Mouse (Mus musculus): ENCODE measurements around the gene Otulin.

Otulin gene

GRCm38 (mm10) chr15:27545203-27545602 lies 85.3 kb downstream of the Otulin start:
- DNase-seq = no peak

DNA sequence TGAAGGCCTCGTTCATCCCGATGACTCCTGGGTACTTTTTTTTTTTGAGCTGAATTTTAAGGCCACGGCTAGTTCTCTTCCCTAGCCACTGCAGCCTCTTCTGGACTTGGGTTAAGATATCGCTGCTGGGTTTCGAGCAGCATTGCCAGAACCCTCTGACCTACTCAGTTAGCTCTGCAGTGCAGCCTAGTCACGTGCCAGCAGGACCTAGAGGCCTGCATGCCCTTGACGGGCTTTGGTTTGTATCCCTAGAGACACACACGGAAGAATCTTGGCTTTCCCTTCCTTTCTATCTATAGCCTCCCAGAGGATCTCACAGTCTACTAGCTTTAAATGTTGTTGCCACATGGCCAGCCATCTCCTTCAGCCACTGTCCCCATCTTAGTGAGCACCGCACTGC lies 90.7 kb downstream of the Otulin start:
- no peak for DNase-seq

- DNase-seq = no peak
These were observed 92.8 kb downstream of the Otulin start for GRCm38 (mm10) chr15:27537519-27538223.

DNA sequence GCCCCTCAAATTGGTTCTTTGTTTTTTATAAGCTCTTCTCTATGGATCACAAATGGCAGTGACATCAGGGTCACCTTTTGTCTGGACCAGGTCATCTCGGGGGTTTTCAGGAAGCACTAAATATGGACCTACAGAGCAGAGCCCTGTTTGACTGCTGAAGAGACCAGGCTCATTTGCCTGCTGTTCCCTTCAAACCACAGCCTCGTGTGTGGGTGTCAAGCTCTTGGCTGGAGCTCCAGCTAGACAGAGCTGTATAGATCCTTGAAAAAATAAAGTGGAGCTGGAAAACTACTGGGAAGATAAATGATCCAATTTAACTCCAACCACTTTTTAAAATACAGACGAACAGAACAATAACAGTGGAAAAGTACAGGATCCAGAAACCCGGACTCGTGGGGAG lies 93.7 kb downstream of the Otulin start:
- DNase-seq = no peak

- no peak for DNase-seq
These were observed 94.3 kb downstream of the Otulin start for GRCm38 (mm10) chr15:27536186-27536585.

DNA sequence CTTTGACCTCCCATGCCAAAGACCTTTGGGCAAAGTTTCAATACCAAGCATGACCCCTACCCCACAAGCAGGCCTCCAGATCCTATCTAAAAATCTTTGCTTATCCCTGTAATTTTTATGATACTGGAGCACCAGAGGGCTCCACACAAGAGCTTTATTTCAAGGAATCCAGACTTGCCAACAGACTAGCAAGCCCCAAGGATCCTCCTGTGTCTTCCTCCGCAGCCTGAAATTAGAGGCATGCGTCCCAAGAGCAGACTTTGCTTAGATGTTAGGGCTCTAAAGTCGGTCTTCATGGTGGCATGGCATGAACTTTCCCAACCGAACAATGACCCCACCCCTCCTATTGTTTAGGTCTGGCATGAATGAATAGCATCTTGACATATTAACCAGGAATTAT lies 94.8 kb downstream of the Otulin start:
- no peak for DNase-seq

- DNase-seq = no peak
These were observed 97.5 kb downstream of the Otulin start for GRCm38 (mm10) chr15:27533036-27533435.

DNA sequence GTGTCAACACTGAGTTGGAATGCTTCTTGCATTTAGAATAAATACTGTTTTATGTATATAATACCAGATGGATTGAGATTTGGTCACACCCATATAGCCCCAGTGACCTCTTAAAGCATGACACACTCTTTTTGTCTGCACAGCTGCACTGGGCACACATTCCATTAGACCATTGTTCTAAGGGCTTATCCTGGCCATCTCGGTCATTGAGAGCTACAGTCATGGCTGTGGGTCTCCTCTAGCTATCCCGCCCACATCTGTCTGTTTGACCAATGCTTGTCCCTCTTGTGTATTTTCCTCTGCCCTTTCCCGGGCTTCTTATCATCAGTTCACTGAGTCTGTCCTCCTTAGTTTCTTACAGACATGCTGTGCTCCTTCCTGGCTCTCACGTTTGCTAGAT lies 100.5 kb downstream of the Otulin start:
- DNase-seq = no peak

- no peak for DNase-seq
These were observed 101.6 kb downstream of the Otulin start for GRCm38 (mm10) chr15:27528896-27529295.

DNA sequence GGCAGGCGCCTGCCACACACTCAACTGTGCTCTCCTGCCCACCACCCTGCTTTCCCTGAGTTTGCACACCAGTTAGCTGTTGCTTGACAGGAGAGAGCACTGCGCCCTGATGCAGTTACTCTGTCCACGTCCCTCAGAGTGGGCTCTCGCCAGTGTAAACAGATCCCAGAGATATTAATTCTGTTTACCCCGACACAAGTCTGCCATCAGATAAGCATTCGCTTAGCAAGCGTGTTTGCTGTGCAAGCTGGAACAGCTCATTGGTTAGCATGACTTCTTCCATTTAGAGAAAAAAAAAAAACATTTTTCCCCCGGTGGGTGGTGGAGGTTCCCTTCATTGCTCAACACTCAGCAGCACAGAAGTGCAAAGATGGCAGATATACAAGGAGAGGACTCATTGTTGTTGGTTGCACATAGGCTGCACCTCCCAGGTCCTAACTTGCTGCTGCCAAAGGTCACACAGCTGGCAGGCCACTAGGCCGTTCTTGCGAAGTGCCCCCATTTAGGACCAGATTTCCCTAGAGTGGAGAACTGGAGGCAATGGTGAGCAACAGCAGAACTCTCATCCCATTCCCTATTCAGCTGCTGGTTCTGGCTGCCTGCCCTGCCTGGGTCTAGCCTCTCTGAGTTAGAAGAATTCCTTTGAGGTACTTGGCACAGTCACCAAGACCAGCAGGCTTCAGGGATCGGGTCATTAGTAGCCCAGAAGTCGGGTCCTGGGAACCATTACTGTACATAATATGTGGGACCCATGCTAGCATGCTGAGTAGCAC lies 105.1 kb downstream of the Otulin start:
- no peak for DNase-seq

DNA sequence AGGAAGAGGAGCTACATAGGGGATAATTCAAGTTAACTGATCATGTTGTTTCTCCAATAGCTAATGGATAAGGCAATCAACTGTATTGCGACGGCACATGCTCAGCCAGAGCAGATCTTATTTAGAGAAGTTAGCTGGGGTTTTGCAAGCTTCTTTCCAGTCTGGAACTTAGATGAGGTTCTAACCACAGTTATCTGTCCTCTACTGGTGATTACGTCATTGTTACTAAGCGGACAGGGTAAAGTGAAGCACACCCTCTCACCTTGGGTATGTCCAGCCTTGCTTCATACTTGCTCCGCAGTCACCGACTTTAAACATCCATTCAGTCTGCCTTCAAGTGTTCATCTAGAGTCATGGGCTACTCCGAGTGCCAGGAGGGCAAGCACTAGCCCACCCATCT lies 110.6 kb downstream of the Otulin start:
- DNase-seq = no peak

GRCm38 (mm10) chr15:27518026-27518425 lies 112.5 kb downstream of the Otulin start:
- no peak for DNase-seq

GRCm38 (mm10) chr15:27516927-27517326 lies 113.6 kb downstream of the Otulin start:
- no peak for DNase-seq

- no peak for DNase-seq
These were observed 121.5 kb downstream of the Otulin start for GRCm38 (mm10) chr15:27508982-27509381.

DNA sequence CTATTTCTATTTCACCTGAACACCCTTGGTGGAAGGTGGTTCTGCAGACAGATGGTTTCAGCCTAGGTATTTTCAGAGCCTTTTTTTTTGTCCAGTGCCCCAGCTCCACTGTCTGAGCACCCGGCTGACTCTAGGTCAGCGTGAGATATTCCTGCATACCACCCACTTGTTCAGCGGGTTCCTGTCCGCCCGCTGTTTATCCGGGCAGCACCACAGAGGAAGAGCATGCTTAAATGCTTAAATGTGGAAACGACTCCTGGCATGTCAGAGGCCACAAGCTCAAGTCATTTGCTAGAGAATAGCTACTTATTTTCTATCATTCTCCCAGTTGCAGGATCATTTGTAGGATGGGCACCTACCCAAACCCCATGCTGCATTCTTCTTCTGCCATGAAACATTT lies 122.3 kb downstream of the Otulin start:
- no peak for DNase-seq

- DNase-seq = no peak
These were observed 123.4 kb downstream of the Otulin start for GRCm38 (mm10) chr15:27506893-27507596.

- DNase-seq = no peak
These were observed 124.2 kb downstream of the Otulin start for GRCm38 (mm10) chr15:27506127-27506886.

- DNase-seq = no peak
These were observed 126.4 kb downstream of the Otulin start for GRCm38 (mm10) chr15:27503801-27504730.

DNA sequence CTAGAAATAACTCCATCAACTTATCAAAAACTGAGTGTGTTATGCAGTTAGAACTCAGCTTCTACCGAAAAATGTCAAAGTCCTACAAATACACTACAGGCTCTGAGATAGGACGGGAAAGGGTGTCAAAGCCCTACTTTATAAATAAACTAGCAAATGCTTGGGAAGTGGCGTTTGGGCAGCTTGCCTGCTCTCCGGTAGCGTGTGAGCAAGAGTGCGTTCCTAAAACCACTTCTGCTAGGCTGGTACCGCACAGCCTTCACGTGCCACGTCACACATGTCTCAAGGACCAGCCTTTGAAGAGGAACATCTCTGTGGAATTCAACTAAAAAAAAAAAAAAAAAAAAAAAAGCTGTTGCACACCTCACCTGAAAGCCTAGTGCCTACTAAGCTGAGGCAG lies 127.3 kb downstream of the Otulin start:
- DNase-seq = peak; percentile 33

DNA sequence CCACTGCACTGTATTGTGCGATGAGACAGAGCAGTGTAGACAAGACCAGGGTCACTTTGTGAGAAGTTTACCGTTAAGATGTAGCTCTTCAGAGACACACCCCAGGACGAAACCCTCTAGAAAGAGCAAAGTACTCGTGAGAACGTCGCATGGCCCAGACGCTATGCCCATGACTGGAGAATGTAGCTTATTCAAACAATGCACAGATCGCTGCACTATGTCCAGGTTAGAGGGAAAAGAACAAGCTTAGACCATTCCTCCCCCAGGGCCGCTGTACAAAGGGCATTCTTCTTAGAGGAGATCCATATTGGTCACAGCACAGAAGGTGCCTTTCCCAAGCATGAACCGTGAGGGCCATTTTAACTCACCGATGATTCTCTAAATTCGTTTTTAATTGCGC lies 128.2 kb downstream of the Otulin start:
- DNase-seq = no peak

- DNase-seq = no peak
These were observed 130.1 kb downstream of the Otulin start for GRCm38 (mm10) chr15:27500390-27500789.

GRCm38 (mm10) chr15:27498078-27498477 lies 132.4 kb downstream of the Otulin start:
- DNase-seq = no peak
